Mouse (Mus musculus) embryonic stem cell, embryonic (primary cell): ENCODE results near the gene Fmo2.

ENCODE experiments used
- CTCF ChIA-PET, 4 experiments: fragments of 300-600 bp in 2 of 4; fragments of 350-600 bp in 2 of 4; sonication (Branson Sonifier 250); formaldehyde crosslinking; loops; one replicate each; lab custom pipeline; 2022; ENCODE audit warnings: inconsistent platforms in 2 of 4; lab: Charles Lee
- POLR2A ChIA-PET, 4 experiments: fragments of 300-600 bp in 2 of 4; fragments of 350-600 bp in 2 of 4; sonication (Branson Sonifier 250); formaldehyde crosslinking; loops; one replicate each; lab custom pipeline; 2022; ENCODE audit warnings: antibody characterized with exemption in 4 of 4, inconsistent platforms in 1 of 4; lab: Charles Lee

Gene Fmo2

DNA sequence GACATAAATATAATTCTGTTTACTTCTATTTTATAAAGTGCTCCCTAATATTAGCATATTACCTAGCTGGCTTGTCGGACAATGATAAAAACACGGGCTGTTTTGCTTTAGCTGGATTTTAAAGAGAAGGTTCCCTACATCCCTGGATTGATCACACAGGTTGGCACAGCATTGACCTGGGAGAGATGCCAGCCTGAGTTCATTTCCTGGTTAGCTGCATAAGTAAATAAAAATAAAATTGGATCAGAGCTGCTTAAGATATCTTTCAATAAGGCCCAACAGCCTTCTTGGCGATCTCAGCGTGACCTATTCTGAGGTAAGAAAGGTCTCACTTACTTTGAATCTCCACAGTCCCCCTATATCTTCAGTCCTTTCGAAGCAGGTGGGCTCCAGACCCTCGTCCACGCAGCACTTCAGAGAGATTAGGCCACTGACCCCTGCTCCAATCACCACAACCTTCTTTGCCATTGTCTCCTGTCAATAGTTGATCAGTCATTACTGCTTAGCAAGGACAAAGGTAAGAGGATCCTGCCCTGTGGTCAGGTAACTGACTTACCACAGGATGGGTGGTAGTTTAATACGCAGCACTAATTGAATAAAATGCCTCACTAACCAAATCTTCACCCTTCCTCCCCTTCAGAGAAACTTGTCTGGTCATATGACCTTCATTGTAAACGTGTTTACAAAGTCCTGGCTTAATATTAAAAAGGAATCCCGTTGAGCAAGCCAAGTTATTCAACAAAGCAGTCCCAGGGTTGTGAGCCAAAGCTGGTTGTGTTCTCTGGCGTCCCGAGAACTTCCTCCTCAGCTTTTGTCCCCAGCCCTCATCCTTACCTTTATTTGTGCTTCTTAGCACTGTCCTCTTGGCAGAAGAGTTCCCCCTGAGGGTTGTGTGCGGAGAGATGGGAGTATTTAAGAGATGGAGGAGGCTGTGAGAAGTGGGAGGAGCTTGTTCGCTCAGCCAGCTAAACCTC, at the start of gene Fmo2:
TSS of gene Fmo2 (minus strand) at position 889 of the 974 bp plus-strand sequence.
- POLR2A ChIA-PET = interaction anchor here in 1 of 4 experiments (0.7 kb wide), 1 partner anchor 40 kb away, joined by 3 read pairs; no protein-coding TSS in a partner anchor
- CTCF ChIA-PET = no interaction called here

DNA sequence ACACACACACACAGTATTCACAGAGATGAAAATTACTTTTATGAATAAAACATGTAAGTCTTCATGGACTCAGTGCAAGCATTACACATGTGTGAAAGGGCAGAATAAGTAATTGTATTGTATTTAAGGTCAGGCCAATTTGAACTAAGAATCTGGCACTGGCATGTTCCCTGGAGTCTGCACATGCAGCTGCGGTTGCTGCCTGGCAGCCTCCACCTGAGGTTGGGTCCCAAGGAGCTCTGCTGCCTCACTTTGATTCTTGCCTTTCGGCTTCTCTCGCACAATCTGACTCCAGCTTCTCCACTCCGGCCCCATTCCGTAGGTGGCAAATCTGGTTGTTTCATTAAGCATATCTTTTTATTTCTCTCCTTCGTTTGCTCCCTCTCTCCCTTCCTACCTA, 49.4 kb upstream of the Fmo2 start:
- ChIA-PET CTCF (interaction anchor here in 1 of 4 experiments (0.6 kb wide), 1 partner anchor 1166 kb away, joined by 5 read pairs; no protein-coding TSS in a partner anchor), POLR2A (no interaction called here)

- POLR2A ChIA-PET = no interaction called here
- CTCF ChIA-PET = interaction anchor here in 2 of 4 experiments (0.6 to 1.0 kb wide), 2 partner anchors 67 to 286 kb away, joined by 5 to 7 read pairs; no protein-coding TSS in a partner anchor
Observed at GRCm38 (mm10) chr1:162946837-162947558, 48.5 kb upstream of the Fmo2 start.

DNA sequence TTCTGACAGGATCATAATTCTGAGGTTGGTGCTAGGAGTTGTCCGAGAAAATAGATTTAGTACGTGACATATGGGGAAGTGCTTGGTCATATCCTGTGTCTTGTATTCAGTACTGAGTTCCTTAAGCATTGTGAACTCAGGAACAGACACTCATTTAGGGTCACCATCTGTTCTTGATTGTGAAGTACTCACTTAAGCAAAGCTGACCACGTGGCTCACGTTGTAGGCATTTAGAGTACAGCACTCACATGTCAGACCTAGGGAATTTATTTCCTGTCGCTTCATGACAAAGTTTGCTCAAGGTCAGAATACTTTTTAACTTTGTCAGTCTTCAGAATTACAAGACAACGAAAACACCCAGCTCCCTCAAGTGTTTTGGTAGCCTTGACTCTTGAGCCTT, 45.2 kb upstream of the Fmo2 start:
- ChIA-PET CTCF (no interaction called here), POLR2A (interaction anchor here in 2 of 4 experiments (0.6 to 0.8 kb wide), 2 partner anchors 9 to 279 kb away, joined by 3 to 6 read pairs; no protein-coding TSS in a partner anchor)

DNA sequence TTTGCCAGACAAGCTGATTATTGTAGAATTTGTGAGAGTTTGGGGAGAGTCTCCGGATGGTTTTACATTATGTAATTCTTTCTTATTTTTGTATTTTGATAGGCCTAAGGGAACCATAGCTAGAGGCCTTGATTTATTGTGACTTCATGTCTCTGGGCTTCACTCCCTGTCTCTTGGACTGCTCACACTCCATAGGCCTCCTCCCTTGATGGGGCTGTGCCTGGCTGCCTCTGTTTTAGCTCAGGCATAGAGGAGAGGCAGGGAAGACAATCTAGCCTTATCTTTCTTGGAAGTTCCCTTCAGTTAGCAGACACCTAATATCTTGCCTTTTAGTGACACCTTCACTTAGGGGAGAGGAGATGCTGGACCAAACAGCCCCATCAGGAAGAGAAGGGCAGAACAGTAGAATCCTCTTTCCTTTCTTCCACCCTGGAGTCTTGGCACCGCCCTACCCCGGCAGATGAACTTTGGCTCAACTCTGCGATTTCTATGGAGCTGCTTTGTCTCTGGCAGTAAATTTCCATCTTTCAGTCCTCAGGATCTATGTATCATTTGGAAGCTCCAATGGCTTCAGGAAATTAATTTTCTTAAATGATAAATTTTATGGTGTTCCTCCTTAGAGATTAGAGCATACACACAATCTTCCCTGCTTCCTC, 40.3 kb upstream of the Fmo2 start:
- POLR2A ChIA-PET = interaction anchor here in 1 of 4 experiments (0.6 to 0.7 kb wide), 2 partner anchors 40 to 43 kb away, joined by 3 to 4 read pairs; partner anchors contain the start of gene Fmo2
- CTCF ChIA-PET = interaction anchor here in 1 of 4 experiments (0.6 kb wide), 1 partner anchor 18 kb away, joined by 5 read pairs; no protein-coding TSS in a partner anchor

GRCm38 (mm10) chr1:162937970-162938695, 39.6 kb upstream of the Fmo2 start:
- CTCF ChIA-PET = no interaction called here
- POLR2A ChIA-PET = interaction anchor here in 1 of 4 experiments (0.7 kb wide), 1 partner anchor 40 kb away, joined by 3 read pairs; the partner anchor contains the start of gene Fmo2

GRCm38 (mm10) chr1:162937415-162937814, 38.9 kb upstream of the Fmo2 start, which contains the start of gene Fmo6:
Gene Fmo6 (minus strand): TSS chr1:162937515.
- POLR2A ChIA-PET = no interaction called here
- CTCF ChIA-PET = no interaction called here

DNA sequence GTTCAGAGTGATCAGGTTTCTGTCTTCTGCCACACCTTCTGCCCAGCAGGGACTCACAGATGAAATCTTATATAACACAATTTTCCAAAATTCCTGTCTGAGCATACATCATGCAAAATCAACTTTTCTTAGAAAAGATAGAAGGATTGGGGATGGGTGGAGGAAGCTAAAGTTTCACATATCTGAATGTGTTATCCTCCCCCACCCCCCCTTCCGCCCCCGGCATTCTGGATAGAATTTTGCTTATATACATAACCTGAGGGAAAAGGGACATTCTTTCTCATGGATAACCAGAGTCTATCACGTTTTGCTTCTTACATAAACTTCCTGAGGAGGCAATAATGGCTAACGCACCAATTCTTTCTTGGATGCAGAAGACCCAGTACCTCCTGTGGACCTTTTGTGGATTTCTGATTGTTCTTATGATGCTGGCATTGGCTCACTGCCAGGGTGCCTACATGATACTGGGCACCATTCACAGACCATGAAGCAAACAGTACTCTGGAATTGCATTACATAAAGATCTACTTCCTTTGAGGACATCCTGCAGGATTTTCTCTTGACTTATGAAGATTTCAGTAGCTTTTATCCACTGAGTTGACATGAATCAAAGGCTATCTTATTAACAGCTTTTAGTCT, 36.0 kb upstream of the Fmo2 start:
- ChIA-PET CTCF (no interaction called here), POLR2A (interaction anchor here in 1 of 4 experiments (0.9 to 1.5 kb wide), 2 partner anchors 9 to 18 kb away, joined by 3 read pairs; no protein-coding TSS in a partner anchor)

- ChIA-PET CTCF (no interaction called here), POLR2A (no interaction called here)
Observed at GRCm38 (mm10) chr1:162932386-162932785, 33.9 kb upstream of the Fmo2 start.

GRCm38 (mm10) chr1:162931880-162932279, 33.4 kb upstream of the Fmo2 start:
- ChIA-PET CTCF (no interaction called here), POLR2A (no interaction called here)

DNA sequence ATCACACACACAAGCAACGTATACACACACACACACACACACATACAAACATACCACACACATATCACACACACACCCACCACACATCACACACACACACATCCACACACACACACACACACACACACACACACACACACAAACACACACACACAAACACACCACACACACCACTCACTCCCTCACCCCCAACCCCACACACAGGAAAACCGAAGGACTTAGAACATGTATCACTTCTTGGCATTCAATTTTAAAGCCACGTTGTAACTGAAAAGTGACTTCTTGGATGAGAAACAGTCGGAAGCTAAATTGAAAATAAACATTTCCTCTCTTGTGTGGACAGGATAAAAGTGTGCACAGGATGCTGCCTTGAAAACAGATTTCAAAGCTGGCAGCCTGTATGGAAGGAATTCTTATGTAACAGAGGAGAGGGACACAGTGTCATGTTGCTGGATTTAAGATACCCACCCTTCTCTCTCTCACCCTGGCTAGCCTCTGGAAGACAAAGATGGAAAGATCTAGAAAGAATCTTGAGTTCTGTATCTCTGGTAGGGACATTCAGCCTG, 32.9 kb upstream of the Fmo2 start:
- ChIA-PET POLR2A (no interaction called here), CTCF (no interaction called here)

DNA sequence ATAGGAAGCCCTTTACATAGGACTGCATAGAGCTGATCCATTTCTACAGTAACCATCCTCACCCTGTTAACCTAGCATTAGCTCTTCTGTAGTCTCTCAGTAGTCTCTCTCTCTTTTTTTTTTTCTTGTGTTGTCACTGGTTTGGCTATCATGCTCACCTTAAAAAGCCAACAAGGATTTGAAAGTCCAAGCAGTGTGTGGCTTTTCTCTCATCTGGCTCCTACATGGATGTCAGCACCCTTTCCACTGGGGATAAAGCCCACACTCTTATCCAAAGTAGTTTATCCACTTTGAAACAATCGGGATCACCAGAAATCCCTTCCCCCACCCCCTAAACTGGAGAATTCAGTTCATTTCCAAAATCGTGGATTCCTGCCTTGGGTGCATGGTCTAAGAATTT, 32.1 kb upstream of the Fmo2 start:
- CTCF ChIA-PET = no interaction called here
- POLR2A ChIA-PET = no interaction called here

GRCm38 (mm10) chr1:162929146-162929545, 30.6 kb upstream of the Fmo2 start:
- CTCF ChIA-PET = interaction anchor here in 1 of 4 experiments (0.6 kb wide), 1 partner anchor 297 kb away, joined by 3 read pairs; no protein-coding TSS in a partner anchor

DNA sequence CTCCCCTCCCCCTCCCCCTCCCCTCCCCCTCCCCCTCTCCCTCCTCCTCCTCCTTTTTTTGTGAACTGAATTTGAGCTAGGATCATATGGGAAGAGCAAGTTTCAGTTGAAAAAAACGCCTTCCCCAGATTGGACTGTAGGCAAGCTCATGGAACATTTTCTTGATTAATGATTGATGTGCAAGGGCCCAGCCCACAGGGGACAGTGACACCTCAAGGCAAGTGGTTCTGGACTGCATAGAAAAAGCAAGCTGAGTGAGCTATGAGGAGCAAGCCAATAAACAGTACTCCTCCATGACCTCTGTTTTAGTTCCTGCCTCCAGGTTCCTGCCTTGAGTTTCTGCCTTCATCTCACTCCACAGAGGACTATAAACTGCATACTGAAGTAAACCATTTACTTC, 26.6 kb upstream of the Fmo2 start:
- ChIA-PET CTCF (interaction anchor here in 1 of 4 experiments (0.6 kb wide), 1 partner anchor 162 kb away, joined by 3 read pairs; no protein-coding TSS in a partner anchor), POLR2A (interaction anchor here in 1 of 4 experiments (0.6 kb wide), 1 partner anchor 381 kb away, joined by 3 read pairs; no protein-coding TSS in a partner anchor)

More at GRCm38 (mm10) chr1:162929146-162929545, 30.6 kb upstream of the Fmo2 start:
- POLR2A ChIA-PET = no interaction called here

DNA sequence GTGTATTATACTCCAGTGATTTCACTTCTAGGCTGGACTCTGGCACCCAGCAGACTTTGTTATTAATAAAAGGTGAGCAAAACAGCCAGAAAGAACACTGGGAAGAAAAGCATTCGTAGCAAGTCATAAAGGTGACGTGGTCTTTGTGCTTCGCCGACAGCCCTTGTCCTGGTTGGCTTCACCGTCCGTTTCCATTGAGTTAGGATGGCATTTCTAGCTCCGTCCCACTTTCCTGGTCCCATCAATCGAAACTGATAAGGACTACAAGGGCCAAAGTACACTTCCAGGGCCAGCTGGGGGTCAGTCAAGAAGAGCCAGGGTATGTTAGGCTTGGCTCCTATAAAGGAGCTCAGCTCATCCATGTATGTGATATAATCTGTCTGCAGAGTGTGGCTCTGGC, 18.1 kb upstream of the Fmo2 start:
- POLR2A ChIA-PET = no interaction called here
- CTCF ChIA-PET = no interaction called here

GRCm38 (mm10) chr1:162914932-162915556, 16.5 kb upstream of the Fmo2 start:
- POLR2A ChIA-PET = no interaction called here
- CTCF ChIA-PET = no interaction called here

DNA sequence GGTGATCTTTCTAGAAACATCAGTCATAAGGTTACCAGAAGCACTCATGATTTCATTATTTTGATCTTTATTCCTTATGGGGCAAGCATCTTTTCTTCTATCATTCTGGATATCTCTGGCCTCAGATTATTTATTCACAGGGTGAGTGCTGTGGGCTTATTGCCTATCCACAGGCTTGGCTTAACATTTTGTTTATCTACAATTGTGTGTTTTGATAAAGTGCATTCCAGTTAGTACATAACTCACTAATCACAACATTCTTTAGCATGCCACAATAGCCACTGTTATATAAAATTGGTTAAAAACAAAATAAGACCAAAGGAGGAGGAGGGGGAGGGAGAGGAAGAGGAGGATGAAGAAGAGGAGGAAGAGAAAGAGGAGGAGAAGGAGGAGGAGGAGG, 13.6 kb upstream of the Fmo2 start:
- POLR2A ChIA-PET = no interaction called here
- CTCF ChIA-PET = no interaction called here
